Mouse (Mus musculus) heart, embryonic 11.5 days (tissue): ENCODE measurements around the gene Zdhhc24. TPM values are rescaled to one million over a fixed set of nuclear protein-coding genes. Genes with fewer than 3 reads are reported as not detected.

ENCODE experiments used
- ATAC-seq: fragments of 200-750 bp; cut with Nextera tagmentation; replicated peaks from 2 replicates; pipeline ENCODE4 v1.8.0; 2017; ENCODE audit warnings: moderate library complexity; ENCODE audit not compliant: insufficient number of reproducible peaks, low FRiP score, low TSS enrichment
- H3K27ac ChIP-seq: fragments of 300-500 bp; sonication (generic); 2 replicates; pipeline ENCODE4 v1.5.1; 2014; ENCODE audit warnings: mild to moderate bottlenecking, low read depth, low read length
- H3K27me3 ChIP-seq: fragments of 300-500 bp; sonication (generic); 2 replicates; pipeline ENCODE4 v1.6.1; 2014; ENCODE audit warnings: mild to moderate bottlenecking, low read length, mixed read lengths; ENCODE audit not compliant: control insufficient read depth, insufficient read depth
- H3K36me3 ChIP-seq: fragments of 300-500 bp; sonication (generic); 2 replicates; pipeline ENCODE4 v1.6.1; 2014; ENCODE audit warnings: mild to moderate bottlenecking, low read length, moderate library complexity, mixed read lengths; ENCODE audit not compliant: control insufficient read depth, insufficient read depth
- H3K4me1 ChIP-seq: fragments of 300-500 bp; sonication (generic); 2 replicates; pipeline ENCODE4 v1.6.1; 2014; ENCODE audit warnings: low read length; ENCODE audit not compliant: control insufficient read depth, insufficient read depth
- H3K4me2 ChIP-seq: fragments of 300-500 bp; sonication (generic); 2 replicates; pipeline ENCODE4 v1.6.1; 2014; ENCODE audit warnings: mild to moderate bottlenecking, moderate library complexity
- H3K4me3 ChIP-seq: fragments of 300-500 bp; sonication (generic); 2 replicates; pipeline ENCODE4 v1.5.1; 2014; ENCODE audit warnings: low read depth, low read length
- H3K9ac ChIP-seq: fragments of 300-500 bp; sonication (generic); 2 replicates; pipeline ENCODE4 v1.6.1; 2014; ENCODE audit warnings: mild to moderate bottlenecking, low read depth, low read length, moderate library complexity
- H3K9me3 ChIP-seq: fragments of 300-500 bp; sonication (generic); replicated peaks from 2 replicates; pipeline ENCODE4 v1.6.1; 2016; ENCODE audit warnings: low read length; ENCODE audit not compliant: control insufficient read depth
- WGBS: fragments of 180-500 bp; shearing (Covaris S2); extraction: QIAGEN DNeasy Blood & Tissue Kit; methylation state at CpG from one replicate; pipeline ENCODE4 v1.1.7; 2014; ENCODE audit not compliant: insufficient replicate concordance; 5-methylcytosine and 5-hydroxymethylcytosine counted together
- polyA plus RNA-seq: library from polyadenylated mRNA; unstranded; fragments of >200 nt; fragmentation: Nextera tagmentation; extraction: Ambion mirVana; gene quantifications from 2 replicates; pipeline ENCODE4 v1.2.1, GENCODE M21; 2014

Gene Zdhhc24
- polyA plus RNA-seq, 1 experiment from 2014 or later = 7.1 TPM

DNA sequence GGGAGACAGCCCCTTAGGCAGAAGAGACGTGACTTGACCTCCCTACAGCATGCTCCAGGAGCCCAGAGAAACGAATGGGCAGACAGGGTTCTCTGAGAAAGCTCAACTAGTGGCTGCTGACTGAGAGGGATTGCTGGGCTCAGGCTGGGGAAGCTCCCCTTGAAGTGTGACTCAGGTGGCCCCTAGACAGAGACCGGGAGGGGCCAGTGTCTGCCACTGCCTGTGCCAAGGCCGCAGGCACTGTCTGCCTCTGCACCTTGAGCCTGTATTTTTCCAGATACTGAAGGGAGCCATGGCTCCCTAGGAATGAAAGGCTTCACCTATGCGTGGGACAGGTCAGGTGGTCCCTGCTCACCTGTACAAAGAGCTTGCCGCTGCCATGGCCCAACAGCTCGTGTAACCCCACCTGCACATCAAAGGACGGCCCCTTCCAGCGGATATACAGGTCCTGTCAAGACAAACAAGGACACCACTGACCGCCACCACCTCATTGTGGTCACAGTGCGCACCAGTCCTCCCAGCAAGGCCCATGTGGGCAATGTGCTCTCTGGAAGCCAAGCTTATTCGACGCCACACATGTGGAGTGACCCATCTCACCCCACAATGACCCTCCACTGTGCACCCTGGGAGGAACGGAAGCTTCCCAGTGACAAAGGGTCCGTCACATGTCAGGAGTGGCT lies 37.6 kb downstream of the Zdhhc24 start:
- ATAC-seq = no peak
- Histone ChIP-seq H3K9me3 (no peaks in the 10 kb centered on the region), H3K27me3 (no peaks in the 10 kb centered on the region), H3K4me1 (no peaks in the 10 kb centered on the region), H3K4me2 (no peak overlapping the region), H3K36me3 (peaks cover 34% of the 10 kb centered on the region), H3K27ac (no peak overlapping the region), H3K4me3 (no peak overlapping the region), H3K9ac (no peak overlapping the region)
- 90% methylated on average over 15 of the region's 15 CpGs for whole genome bisulfite sequencing

- Histone ChIP-seq H3K9me3 (no peaks in the 10 kb centered on the region), H3K4me1 (no peaks in the 10 kb centered on the region), H3K4me3 (no peak overlapping the region), H3K9ac (no peak overlapping the region), H3K36me3 (peaks cover 39% of the 10 kb centered on the region), H3K4me2 (no peak overlapping the region), H3K27me3 (no peaks in the 10 kb centered on the region), H3K27ac (no peak overlapping the region)
- 81% methylated on average over 10 of the region's 10 CpGs for WGBS
- no peak for ATAC-seq
Observed at GRCm38 (mm10) chr19:4916827-4917226, 38.4 kb downstream of the Zdhhc24 start.

DNA sequence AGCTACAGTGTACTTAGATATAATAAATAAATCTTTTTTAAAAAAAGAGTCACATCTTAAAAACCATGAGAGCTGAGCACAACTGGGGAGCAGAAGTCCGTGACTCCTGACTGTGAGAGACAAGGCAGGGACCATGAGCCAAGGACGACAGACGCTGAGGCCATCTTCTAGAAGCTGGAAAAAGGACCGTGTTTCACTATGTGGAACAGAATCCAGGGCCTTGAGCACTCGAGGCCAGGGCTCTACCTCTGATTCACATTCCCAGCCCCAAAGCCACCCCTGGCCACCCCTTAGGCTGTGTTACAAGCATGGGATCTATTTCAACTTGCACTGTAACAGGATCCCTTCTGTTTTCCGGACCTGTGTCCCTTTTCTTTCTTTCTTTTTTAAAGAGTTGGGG lies 41.2 kb downstream of the Zdhhc24 start:
- no peaks in the 10 kb centered on the region for H3K4me1 ChIP-seq
- no peak overlapping the region for H3K27ac ChIP-seq
- H3K9ac ChIP-seq = no peak overlapping the region
- H3K4me3 ChIP-seq = no peak overlapping the region
- H3K27me3 ChIP-seq = no peaks in the 10 kb centered on the region
- WGBS = 81% methylated on average over 6 of the region's 6 CpGs
- no peak for ATAC-seq
- no peaks in the 10 kb centered on the region for H3K9me3 ChIP-seq
- H3K36me3 ChIP-seq = peaks cover 47% of the 10 kb centered on the region
- H3K4me2 ChIP-seq = no peak overlapping the region

DNA sequence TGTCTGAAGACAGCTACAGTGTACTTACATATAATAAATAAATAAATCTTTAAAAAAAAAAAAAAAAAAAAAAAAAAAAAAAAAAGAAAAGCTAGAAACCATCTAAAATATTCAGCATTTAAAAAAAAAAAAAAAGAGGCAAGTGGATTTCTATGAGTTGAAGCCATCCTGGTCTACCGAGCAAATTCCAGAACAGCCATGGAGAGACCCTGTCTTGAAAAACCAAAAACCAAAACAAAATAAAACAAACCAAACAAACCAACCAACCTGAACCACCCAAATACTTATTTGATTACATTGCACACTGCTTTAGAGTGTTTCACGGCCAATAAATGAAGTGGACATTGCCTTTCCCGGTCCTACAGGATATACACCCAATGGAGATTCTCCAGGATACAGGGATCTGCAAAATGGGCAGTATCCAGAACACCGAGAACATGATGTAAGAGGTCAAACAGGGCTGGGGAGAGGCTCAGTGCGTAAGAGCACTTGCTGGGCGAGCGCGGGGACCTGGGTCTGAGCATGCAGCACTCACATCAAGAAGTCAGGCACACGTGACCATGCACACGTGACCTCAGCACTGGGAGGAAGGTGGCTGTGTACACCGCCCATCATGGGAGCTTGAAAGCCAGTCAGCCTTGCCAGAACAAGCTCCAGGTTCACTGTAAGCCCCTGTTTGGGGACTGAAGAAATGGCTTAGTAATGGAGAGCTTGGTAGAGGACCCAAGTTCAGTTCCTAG lies 46.8 kb downstream of the Zdhhc24 start:
- Histone ChIP-seq H3K27ac (no peak overlapping the region), H3K4me3 (no peak overlapping the region), H3K4me2 (no peak overlapping the region), H3K4me1 (peaks cover 4% of the 10 kb centered on the region; the same call in 1 of the 2 replicates), H3K9me3 (no peaks in the 10 kb centered on the region), H3K36me3 (peaks cover 31% of the 10 kb centered on the region), H3K9ac (no peak overlapping the region), H3K27me3 (no peaks in the 10 kb centered on the region)
- WGBS = 95% methylated on average over 11 of the region's 11 CpGs
- no peak for ATAC-seq

- no peaks in the 10 kb centered on the region for H3K9me3 ChIP-seq
- H3K4me2 ChIP-seq = peak within 1 kb of the TSS; percentile 61
- peak within 1 kb of the TSS; percentile 76 for H3K4me3 ChIP-seq
- H3K27ac ChIP-seq = peak within 1 kb of the TSS; percentile 60; the same call in 1 of the 2 replicates
- H3K4me1 ChIP-seq = peaks cover 4% of the 10 kb centered on the region; the same call in 1 of the 2 replicates
- H3K9ac ChIP-seq = peak within 1 kb of the TSS; percentile 84
- peaks cover 18% of the 10 kb centered on the region for H3K36me3 ChIP-seq
- peak; percentile 97 for ATAC-seq
- WGBS = under 1% methylated on average over 32 of the region's 32 CpGs
- no peaks in the 10 kb centered on the region for H3K27me3 ChIP-seq
Observed at GRCm38 (mm10) chr19:4927904-4928531, 49.5 kb downstream of the Zdhhc24 start, which contains the start of gene Dpp3. Dpp3 (minus strand) TSS chr19:4928287.

- Histone ChIP-seq H3K9me3 (no peaks in the 10 kb centered on the region), H3K9ac (peak overlapping the region; percentile 84), H3K4me1 (peaks cover 4% of the 10 kb centered on the region; the same call in 1 of the 2 replicates), H3K4me3 (peak overlapping the region; percentile 76), H3K27me3 (no peaks in the 10 kb centered on the region; the same call in 1 of the 2 replicates), H3K36me3 (peaks cover 12% of the 10 kb centered on the region; the same call in 1 of the 2 replicates), H3K4me2 (peak overlapping the region; percentile 61), H3K27ac (peak overlapping the region; percentile 60; the same call in 1 of the 2 replicates)
- ATAC-seq = no peak
- 65% methylated on average over 5 of the region's 5 CpGs for WGBS
Observed at GRCm38 (mm10) chr19:4928781-4929180, 50.3 kb downstream of the Zdhhc24 start.

Other genes starting within 250 kb of the Zdhhc24 start
- gene Gm960, start 180.0 kb upstream of the Zdhhc24 start, polyA plus RNA-seq = 1.2 TPM in 2 replicates
- 0.42 and 0.49 TPM in 2 replicates for gene Sptbn2, start 167.5 kb upstream of the Zdhhc24 start, polyA plus RNA-seq
- gene Rbm4b, start 122.2 kb upstream of the Zdhhc24 start, polyA plus RNA-seq = 37.0 and 43.4 TPM in 2 replicates
- 54.0 and 58.0 TPM in 2 replicates for gene Rbm4, start 84.8 kb upstream of the Zdhhc24 start, polyA plus RNA-seq
- gene Gm21992, start 67.1 kb upstream of the Zdhhc24 start, polyA plus RNA-seq = 19.8 and 24.0 TPM in 2 replicates
- 58.0 and 67.5 TPM in 2 replicates for gene Rbm14, start 67.0 kb upstream of the Zdhhc24 start, polyA plus RNA-seq
- 37.5 and 38.8 TPM in 2 replicates for gene Ccs, start 39.3 kb upstream of the Zdhhc24 start, polyA plus RNA-seq
- not detected in 2 replicates for gene Ccdc87, start 39.3 kb upstream of the Zdhhc24 start, polyA plus RNA-seq
- 23.3 and 30.2 TPM in 2 replicates for gene Ctsf, start 23.5 kb upstream of the Zdhhc24 start, polyA plus RNA-seq
- 4.5 and 5.2 TPM in 2 replicates for gene Actn3, start 759 bp upstream of the Zdhhc24 start, polyA plus RNA-seq
- gene Bbs1, start 28.0 kb downstream of the Zdhhc24 start, polyA plus RNA-seq = 1.9 and 2.9 TPM in 2 replicates
- 87.8 and 110 TPM in 2 replicates for gene Dpp3, start 49.6 kb downstream of the Zdhhc24 start, polyA plus RNA-seq
- 0.86 and 1.1 TPM in 2 replicates for gene Peli3, start 64.5 kb downstream of the Zdhhc24 start, polyA plus RNA-seq
- gene Mrpl11, start 83.5 kb downstream of the Zdhhc24 start, polyA plus RNA-seq = 117 and 129 TPM in 2 replicates
- 0.11 and 0.13 TPM in 2 replicates for gene Npas4, start 111.6 kb downstream of the Zdhhc24 start, polyA plus RNA-seq
- 8.2 and 10.3 TPM in 2 replicates for gene Slc29a2, start 145.2 kb downstream of the Zdhhc24 start, polyA plus RNA-seq
- 37.4 and 46.9 TPM in 2 replicates for gene B4gat1, start 160.2 kb downstream of the Zdhhc24 start, polyA plus RNA-seq
- 0.93 and 2.0 TPM in 2 replicates for gene AC124502.3, start 160.2 kb downstream of the Zdhhc24 start, polyA plus RNA-seq
- gene Brms1, start 162.7 kb downstream of the Zdhhc24 start, polyA plus RNA-seq = 35.3 and 36.4 TPM in 2 replicates
- gene Rin1, start 171.8 kb downstream of the Zdhhc24 start, polyA plus RNA-seq = 3.0 and 4.3 TPM in 2 replicates
- 24.2 and 27.3 TPM in 2 replicates for gene Cd248, start 189.4 kb downstream of the Zdhhc24 start, polyA plus RNA-seq
- gene Tmem151a, start 206.9 kb downstream of the Zdhhc24 start, polyA plus RNA-seq = 4.6 and 4.7 TPM in 2 replicates
- 102 and 103 TPM in 2 replicates for gene Yif1a, start 209.9 kb downstream of the Zdhhc24 start, polyA plus RNA-seq
- 8.4 TPM in 2 replicates for gene Cnih2, start 219.9 kb downstream of the Zdhhc24 start, polyA plus RNA-seq
- 211 and 225 TPM in 2 replicates for gene Rab1b, start 228.4 kb downstream of the Zdhhc24 start, polyA plus RNA-seq
- 19.8 and 24.3 TPM in 2 replicates for gene Klc2, start 239.9 kb downstream of the Zdhhc24 start, polyA plus RNA-seq